Mouse (Mus musculus) neural tube, embryonic 11.5 days (tissue): ENCODE measurements around the gene Gm21887. TPM values are rescaled to one million over a fixed set of nuclear protein-coding genes. Genes with fewer than 3 reads are reported as not detected.
A peak's percentile ranks its signal among the peaks of the same experiment; 100 is the strongest.
"Not testable (repeated sequence)": the region's sequence is repeated elsewhere in the genome, so short reads cannot be mapped to it uniquely, and the experiment has no call there.

Experiments
- ATAC-seq: fragments of 200-750 bp; cut with Nextera tagmentation; 2 replicates; pipeline ENCODE4 v1.8.0; 2017; ENCODE audit warnings: moderate number of reproducible peaks, mild to moderate bottlenecking, moderate TSS enrichment, moderate library complexity; ENCODE audit not compliant: insufficient read depth, low FRiP score, low TSS enrichment
- DNase-seq: peaks from one replicate; pipeline ENCODE4 v3.0.0-alpha.2; 2015; ENCODE audit warnings: low spot score
- H3K27ac ChIP-seq: fragments of 300-500 bp; sonication (generic); 2 replicates; pipeline ENCODE4 v1.5.1; 2014; ENCODE audit warnings: low read depth, mild to moderate bottlenecking, low read length
- H3K27me3 ChIP-seq: fragments of 300-500 bp; sonication (generic); 2 replicates; pipeline ENCODE4 v1.6.1; 2014; ENCODE audit warnings: mild to moderate bottlenecking, low read length, mixed read lengths; ENCODE audit not compliant: control insufficient read depth, insufficient read depth
- H3K36me3 ChIP-seq: fragments of 300-500 bp; sonication (generic); 2 replicates; pipeline ENCODE4 v1.6.1; 2014; ENCODE audit warnings: mild to moderate bottlenecking, low read length, moderate library complexity, mixed read lengths; ENCODE audit not compliant: control insufficient read depth, insufficient read depth
- H3K4me1 ChIP-seq: fragments of 300-500 bp; sonication (generic); 2 replicates; pipeline ENCODE4 v1.6.1; 2014; ENCODE audit warnings: low read length, mixed read lengths; ENCODE audit not compliant: control insufficient read depth, insufficient read depth
- H3K4me2 ChIP-seq: fragments of 300-500 bp; sonication (generic); 2 replicates; pipeline ENCODE4 v1.6.1; 2014; ENCODE audit warnings: low read depth, mild to moderate bottlenecking, moderate library complexity
- H3K4me3 ChIP-seq: fragments of 300-500 bp; sonication (generic); 2 replicates; pipeline ENCODE4 v1.5.1; 2014; ENCODE audit warnings: low read depth, low read length
- H3K9ac ChIP-seq: fragments of 300-500 bp; sonication (generic); 2 replicates; pipeline ENCODE4 v1.6.1; 2014; ENCODE audit warnings: mild to moderate bottlenecking, low read length
- H3K9me3 ChIP-seq: fragments of 300-500 bp; sonication (generic); 2 replicates; pipeline ENCODE4 v1.6.1; 2016; ENCODE audit warnings: low read length; ENCODE audit not compliant: control insufficient read depth
- WGBS: fragments of 180-500 bp; shearing (Covaris S2); extraction: QIAGEN DNeasy Blood & Tissue Kit; methylation state at CpG from one replicate; pipeline ENCODE4 v1.1.7; 2014; 5-methylcytosine and 5-hydroxymethylcytosine counted together
- polyA plus RNA-seq: library from polyadenylated mRNA; unstranded; fragments of >200 nt; fragmentation: Nextera tagmentation; extraction: Ambion mirVana; gene quantifications from 2 replicates; pipeline ENCODE4 v1.2.1, GENCODE M21; 2014

Gm21887 gene
- polyA plus RNA-seq, 1 experiment from 2014 or later = 214 TPM

DNA sequence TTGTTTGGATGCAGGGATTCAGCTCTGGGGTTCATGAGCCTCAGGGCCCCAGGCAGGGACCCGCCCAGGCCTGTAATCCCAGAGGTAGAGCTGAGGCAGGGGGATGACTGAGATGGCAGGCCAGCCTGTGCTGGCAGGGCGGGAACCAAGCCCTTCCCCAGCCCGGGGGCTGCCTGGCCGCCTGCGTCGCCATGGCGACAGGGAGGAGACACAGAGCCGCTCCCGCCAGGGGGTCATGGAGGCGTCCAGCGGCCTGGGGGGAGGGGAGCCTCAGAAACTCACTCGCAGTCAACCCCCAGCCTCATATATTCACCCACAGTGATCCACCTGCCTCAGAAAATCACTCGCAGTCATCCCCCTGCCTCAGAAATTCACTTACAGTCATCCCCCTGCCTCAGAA is 4.3 kb upstream of the Gm21887 start:
- 15% methylated on average over 13 of the region's 13 CpGs for WGBS
- not testable (repeated sequence) for ATAC-seq, H3K27ac ChIP-seq, H3K4me1 ChIP-seq, H3K36me3 ChIP-seq, H3K9ac ChIP-seq, H3K4me2 ChIP-seq, H3K4me3 ChIP-seq, H3K27me3 ChIP-seq
- DNase-seq = peak; percentile 7
- peaks cover 24% of the 10 kb centered on the region for H3K9me3 ChIP-seq

DNA sequence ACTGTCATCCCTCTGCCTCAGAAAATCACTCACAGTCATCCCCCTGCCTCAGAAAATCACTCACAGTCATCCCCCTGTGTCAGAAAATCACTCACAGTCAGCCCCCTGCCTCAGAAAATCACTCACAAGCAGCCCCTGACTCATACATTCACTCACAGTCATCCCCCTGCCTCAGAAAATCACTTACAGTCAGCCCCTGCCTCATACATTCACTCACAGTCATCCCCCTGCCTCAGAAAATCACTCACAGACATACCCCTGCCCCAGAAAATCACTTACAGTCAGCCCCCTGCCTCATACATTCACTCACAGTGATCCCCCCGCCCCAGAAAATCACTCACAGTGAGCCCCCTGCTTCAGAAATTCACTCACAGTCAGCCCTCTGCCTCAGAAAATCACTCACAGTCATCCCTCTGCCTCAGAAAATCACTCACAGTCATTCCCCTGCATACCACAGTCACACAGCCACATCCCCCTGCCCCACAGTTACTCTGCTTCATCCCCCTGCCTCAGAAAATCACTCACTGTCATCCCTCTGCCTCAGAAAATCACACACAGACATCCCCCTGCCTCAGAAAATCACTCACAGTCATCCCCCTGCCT is 3.7 kb upstream of the Gm21887 start:
- peak; percentile 1 for DNase-seq
- H3K9me3 ChIP-seq = peaks cover 28% of the 10 kb centered on the region
- H3K27ac ChIP-seq, H3K9ac ChIP-seq, H3K36me3 ChIP-seq, H3K4me1 ChIP-seq, H3K4me2 ChIP-seq, ATAC-seq, H3K27me3 ChIP-seq, H3K4me3 ChIP-seq: not testable (repeated sequence)
- 50% methylated on average over 1 of the region's 1 CpGs for WGBS

DNA sequence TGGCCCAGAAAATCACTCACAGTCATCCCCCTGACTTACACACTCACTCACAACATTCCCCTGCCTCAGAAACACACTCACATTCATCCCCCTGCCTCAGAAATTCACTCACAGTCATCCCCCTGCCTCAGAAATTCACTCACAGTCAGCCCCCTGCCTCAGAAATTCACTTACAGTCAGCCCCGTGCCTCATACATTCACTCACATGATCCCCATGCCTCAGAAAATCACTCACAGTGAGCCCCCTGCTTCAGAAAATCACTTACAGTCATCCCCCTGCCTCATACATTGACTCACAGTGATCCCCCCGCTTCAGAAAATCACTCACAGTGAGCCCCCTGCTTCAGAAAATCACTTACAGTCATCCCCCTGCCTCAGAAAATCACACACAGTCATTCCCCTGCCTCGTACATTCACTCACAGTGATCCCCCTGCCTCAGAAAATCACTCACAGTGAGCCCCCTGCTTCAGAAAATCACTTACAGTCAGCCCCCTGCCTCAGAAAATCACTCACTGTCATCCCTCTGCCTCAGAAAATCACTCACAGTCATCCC is 2.7 kb upstream of the Gm21887 start:
- not testable (repeated sequence) for H3K27me3 ChIP-seq, ATAC-seq, H3K4me1 ChIP-seq, H3K4me2 ChIP-seq, H3K9ac ChIP-seq, H3K27ac ChIP-seq, H3K4me3 ChIP-seq
- Histone ChIP-seq H3K9me3 (peaks cover 32% of the 10 kb centered on the region), H3K36me3 (peaks cover 11% of the 10 kb centered on the region)
- WGBS = 46% methylated on average over 3 of the region's 3 CpGs
- peak; percentile 8 for DNase-seq

DNA sequence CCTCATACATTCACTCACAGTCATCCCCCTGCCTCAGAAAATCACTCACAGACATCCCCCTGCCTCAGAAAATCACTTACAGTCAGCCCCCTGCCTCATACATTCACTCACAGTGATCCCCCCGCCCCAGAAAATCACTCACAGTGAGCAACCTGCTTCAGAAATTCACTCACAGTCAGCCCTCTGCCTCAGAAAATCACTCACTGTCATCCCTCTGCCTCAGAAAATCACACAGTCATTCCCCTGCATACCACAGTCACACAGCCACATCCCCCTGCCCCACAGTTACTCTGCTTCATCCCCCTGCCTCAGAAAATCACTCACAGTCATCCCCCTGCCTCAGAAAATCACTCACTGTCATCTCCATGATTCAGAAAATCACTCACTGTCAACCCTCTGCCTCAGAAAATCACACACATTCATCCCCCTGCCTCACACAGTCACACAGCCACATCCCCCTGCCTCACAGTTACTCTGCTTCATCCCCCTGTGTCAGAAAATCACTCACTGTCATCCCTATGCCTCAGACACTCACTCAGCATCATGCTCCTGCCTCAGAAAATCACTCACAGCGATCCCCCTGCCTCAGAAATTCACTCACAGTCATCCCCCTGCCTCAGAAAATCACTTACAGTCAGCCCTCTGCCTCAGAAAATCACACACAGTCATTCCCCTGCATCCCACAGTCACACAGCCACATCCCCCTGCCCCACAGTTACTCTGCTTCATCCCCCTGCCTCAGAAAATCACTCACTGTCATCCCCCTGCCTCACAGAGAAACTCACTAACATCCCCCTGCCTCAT is 1.9 kb upstream of the Gm21887 start:
- Histone ChIP-seq H3K36me3 (peaks cover 11% of the 10 kb centered on the region), H3K9me3 (peaks cover 32% of the 10 kb centered on the region), H3K27ac (0 out of 2 replicates have a peak overlapping the region, but pooled peaks have one; percentile 2)
- H3K9ac ChIP-seq, H3K4me2 ChIP-seq, H3K4me1 ChIP-seq, ATAC-seq, H3K4me3 ChIP-seq, H3K27me3 ChIP-seq: not testable (repeated sequence)
- DNase-seq = peak; percentile 11
- 49% methylated on average over 2 of the region's 2 CpGs for WGBS

DNA sequence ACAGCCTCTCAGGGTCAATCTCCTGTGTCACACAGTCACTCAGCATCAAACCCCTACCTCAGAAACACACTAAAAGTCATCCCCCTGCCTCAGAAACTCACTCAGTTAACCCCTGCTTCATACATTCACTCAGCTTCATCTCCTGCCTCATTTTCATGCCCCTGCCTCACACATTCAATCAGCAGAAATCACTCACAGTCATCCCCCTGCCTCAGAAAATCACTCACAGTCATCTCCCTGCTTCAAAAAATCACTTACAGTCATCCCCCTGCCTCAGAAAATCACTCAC is 1.3 kb upstream of the Gm21887 start:
- H3K9me3 ChIP-seq = peaks cover 32% of the 10 kb centered on the region
- H3K36me3 ChIP-seq = peaks cover 11% of the 10 kb centered on the region
- not testable (repeated sequence) for H3K9ac ChIP-seq, H3K4me1 ChIP-seq, ATAC-seq, H3K4me3 ChIP-seq, H3K4me2 ChIP-seq, H3K27me3 ChIP-seq
- peak; percentile 7 for DNase-seq
- H3K27ac ChIP-seq = 0 out of 2 replicates have a peak overlapping the region, but pooled peaks have one; percentile 2

DNA sequence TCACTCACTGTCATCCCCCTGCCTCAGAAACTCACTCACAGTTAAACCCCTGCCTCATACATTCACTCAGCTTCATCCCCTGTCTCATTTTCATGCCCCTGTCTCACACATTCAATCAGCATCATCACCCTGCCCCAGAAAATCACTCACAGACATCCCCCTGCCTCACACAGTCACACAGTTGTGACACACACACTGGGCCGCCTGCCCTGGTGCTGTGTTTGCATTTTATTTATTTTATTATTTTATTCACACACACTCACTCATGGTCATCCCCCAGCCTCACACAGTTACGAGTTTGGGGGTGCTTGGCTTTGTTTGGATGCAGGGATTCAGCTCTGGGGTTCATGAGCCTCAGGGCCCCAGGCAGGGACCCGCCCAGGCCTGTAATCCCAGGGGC is 875 bp upstream of the Gm21887 start:
- H3K9me3 ChIP-seq = peaks cover 32% of the 10 kb centered on the region
- H3K4me1 ChIP-seq, H3K9ac ChIP-seq, ATAC-seq, H3K27me3 ChIP-seq, H3K4me2 ChIP-seq, H3K27ac ChIP-seq, H3K4me3 ChIP-seq: not testable (repeated sequence)
- 33% methylated on average over 3 of the region's 3 CpGs for WGBS
- peaks cover 11% of the 10 kb centered on the region for H3K36me3 ChIP-seq
- peak; percentile 9 for DNase-seq

DNA sequence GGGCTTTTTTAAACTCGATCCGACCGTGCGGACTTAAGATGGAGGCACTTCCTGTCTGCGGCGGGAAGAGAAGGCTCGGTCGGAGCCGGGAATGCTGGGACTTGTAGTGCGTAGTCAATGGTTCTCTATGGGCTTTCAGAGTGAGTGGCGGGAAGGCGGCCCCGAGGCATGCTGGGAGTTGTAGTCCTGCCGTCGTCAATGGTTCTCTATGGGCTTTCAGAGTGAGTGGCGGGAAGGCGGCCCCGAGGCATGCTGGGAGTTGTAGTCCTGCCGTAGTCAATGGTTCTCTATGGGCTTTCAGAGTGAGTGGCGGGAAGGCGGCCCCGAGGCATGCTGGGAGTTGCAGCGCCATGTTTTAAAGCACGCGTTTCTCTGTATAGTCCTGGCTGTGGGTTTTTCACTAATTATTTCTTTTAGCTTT is 352 bp downstream of the Gm21887 start:
- WGBS = 57% methylated on average over 24 of the region's 25 CpGs
- peaks cover 11% of the 10 kb centered on the region for H3K36me3 ChIP-seq
- H3K27ac ChIP-seq = peak overlapping the region; percentile 66; the same call in 1 of the 2 replicates
- peak overlapping the region; percentile 75 for H3K9ac ChIP-seq
- peak; percentile 97 for ATAC-seq
- H3K4me1 ChIP-seq, H3K27me3 ChIP-seq, H3K4me2 ChIP-seq: not testable (repeated sequence)
- peak; percentile 95 for DNase-seq
- peaks cover 27% of the 10 kb centered on the region for H3K9me3 ChIP-seq
- H3K4me3 ChIP-seq = peak overlapping the region; percentile 55

DNA sequence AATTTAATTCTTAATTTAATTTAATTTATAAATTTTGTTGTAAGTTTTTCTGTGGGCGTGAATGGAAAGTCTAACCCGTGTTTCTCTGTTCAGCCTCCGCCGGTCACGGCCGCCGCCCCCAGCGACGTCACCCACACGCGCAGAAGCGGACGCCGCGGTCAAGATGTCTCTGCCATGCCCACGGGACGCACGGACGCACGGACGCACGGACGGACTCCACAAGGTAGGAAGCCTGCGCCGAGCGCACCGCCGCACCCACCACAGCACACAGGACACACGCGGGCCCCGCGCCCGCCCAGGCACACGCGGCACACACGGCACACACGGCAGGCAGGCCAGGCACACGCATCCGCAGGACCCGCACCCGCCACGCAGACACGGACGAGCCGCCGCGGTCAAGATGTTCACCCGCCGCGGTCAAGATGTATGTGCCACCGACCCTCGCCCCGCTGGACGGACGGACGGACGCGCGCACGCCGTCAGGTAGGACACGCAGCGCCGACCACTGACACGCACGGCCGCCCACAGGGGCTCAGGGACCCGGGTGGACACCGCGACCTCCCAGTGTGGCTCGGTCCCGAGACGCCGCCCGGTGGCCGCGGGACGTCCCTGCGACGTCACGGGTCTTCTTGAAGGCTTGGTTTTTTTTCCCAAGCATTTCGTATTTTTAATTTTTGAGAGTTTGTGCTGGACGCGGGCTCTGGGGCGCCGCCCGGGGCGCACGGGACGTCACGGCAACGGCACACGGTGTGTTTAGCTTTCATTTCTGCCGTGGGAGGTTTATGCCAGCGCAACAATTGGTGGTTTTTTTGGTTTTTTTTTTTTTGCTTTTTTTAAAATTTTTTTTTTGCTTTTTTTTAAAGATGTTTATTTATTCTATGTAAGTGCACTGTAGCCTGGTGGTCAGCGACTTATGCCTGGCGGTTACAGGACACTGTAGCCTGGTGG is 1.4 kb downstream of the Gm21887 start:
- H3K4me2 ChIP-seq = peak overlapping the region; percentile 26; the same call in 1 of the 2 replicates
- peak overlapping the region; percentile 6 for H3K4me3 ChIP-seq
- not testable (repeated sequence) for H3K9ac ChIP-seq, H3K27me3 ChIP-seq, H3K27ac ChIP-seq, H3K4me1 ChIP-seq
- ATAC-seq (peak; percentile 24), DNase-seq (peak; percentile 42)
- H3K36me3 ChIP-seq = peaks cover 11% of the 10 kb centered on the region
- 84% methylated on average over 97 of the region's 97 CpGs for WGBS
- peaks cover 27% of the 10 kb centered on the region for H3K9me3 ChIP-seq
